Mouse (Mus musculus) mesoderm, embryonic 11.5 days (tissue): ENCODE results near the gene Rnf227.
A peak's percentile ranks its signal among the peaks of the same experiment; 100 is the strongest.

Experiments used
- DNase-seq: peaks from one replicate; pipeline ENCODE4 v3.0.0-alpha.2; 2012; ENCODE audit warnings: low read depth, low spot score

The Rnf227 gene

DNA sequence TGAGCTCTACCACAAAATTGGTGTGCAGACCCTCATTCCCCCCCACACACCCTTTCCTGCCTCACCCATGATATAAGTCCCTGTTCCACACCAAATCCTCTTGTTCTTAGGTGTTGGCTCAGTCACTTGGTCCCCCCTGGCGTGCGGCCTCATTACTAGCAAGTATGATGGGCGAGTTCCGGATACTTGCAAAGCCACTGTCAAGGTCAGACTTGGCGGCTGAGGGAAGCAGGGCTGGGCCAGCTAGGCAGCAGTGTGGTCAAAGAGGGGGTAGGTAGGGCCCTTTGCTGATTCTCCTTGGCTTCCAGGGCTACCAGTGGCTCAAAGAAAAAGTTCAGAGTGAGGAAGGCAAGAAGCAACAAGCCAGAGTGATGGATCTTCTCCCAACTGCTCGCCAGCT, 9.1 kb upstream of the Rnf227 start:
- DNase-seq: no peak

- peak; percentile 80 for DNase-seq
Observed at GRCm38 (mm10) chr11:69331929-69332405, 8.3 kb upstream of the Rnf227 start.

DNA sequence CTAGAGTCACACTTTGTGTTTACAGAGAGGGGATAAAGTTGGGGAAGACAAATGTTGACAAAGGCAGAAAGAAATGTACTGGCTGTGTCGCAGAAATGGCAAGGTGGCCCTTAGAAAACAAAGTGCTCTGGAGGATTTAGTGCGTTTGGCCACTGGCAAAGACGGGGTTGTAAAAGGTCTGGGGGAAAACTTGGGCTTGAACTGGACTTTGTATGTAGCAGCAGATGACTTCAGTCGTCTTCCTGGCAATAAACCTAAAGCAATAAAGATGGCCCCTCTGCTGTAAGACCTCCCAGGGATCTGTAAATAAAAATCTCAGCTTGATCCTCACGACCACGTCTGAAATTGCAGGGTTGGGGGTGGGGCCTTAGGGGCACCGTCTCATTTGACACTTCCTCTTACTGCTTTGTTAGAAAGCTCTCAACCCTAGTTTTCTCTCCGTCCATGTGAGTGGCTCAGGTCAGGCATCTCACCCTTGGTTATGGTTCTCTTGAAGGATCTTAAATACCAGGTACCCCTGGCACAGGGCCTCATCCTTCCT, 7.5 kb upstream of the Rnf227 start:
- no peak for DNase-seq

DNA sequence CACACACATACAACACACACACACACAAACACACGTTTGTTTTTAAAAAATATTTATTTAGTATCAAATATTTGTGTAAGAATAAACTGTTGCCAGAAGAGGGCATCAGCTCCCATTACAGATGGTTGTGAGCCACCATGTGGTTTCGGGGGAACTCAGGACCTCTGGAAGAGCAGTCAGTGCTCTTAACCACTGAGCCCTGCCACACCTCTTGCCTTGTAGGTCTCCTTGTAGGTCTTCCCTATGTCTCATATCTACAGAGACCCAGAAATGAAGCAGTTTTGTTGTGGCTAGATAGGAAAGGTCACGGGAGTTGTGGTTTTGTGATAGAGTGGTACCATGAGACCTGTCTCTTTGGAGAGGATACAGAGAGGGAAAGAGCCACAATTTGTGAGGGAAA, 6.3 kb upstream of the Rnf227 start:
- DNase-seq: no peak

DNA sequence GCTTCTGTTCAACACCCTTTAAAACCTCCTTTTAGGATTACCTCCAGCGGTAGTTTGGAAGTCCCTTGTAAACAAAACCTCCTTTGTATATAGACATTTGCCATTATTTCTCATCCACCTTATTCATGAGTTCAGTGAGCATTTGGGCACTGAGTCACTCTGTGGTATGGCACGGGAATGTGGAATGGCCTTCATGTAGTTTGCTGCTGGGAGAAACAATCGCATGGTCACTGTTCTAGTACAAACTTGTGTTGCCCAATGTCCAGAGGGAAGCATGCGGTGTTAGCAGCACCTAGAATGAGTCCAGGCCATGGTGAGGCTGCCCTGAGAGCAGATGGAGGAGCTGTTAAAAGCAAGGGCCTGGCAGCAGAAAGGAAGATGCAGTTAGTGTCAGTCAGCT, 5.5 kb upstream of the Rnf227 start:
- DNase-seq: no peak

DNA sequence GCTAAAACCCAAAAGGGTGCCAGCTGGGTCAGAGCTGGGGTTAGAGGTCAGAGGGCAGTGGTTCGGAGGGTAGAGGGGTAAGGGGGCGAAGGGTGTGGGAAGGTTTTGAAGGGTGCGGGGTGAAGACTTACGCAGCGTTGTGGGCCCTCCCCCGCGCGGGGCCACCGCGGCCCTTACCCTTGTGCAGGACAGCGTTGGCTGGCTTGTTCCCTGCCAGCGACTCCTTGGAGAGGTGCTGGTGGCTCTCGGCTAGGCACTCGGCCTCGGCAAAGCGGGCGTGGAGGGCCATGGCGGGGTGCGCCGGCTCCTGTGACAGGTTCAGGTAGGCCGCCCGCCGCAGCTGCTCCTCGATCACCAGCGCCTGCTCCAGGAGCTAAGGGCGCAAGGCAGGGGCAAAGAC, 6.2 kb downstream of the Rnf227 start:
- DNase-seq: no peak

DNA sequence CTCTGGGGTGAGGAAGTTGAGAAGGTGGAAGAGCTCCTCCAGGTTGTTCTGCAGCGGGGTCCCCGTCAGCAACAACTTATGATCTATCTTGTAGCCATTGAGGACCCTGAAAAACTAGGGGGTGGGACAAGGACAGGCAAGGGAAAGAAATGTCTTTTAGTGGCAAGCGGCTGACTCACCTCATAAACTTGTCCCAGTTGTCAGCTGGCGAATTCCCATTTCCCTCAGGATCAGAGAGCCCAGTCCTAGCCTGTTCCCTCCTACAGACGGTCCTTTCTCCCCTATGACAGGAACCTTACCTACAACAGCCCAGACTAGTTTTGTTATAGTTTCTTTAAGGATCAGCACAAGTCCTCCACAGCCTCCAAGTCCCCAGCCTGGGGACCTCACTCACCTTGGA, 16.3 kb downstream of the Rnf227 start:
- DNase-seq: no peak

DNA sequence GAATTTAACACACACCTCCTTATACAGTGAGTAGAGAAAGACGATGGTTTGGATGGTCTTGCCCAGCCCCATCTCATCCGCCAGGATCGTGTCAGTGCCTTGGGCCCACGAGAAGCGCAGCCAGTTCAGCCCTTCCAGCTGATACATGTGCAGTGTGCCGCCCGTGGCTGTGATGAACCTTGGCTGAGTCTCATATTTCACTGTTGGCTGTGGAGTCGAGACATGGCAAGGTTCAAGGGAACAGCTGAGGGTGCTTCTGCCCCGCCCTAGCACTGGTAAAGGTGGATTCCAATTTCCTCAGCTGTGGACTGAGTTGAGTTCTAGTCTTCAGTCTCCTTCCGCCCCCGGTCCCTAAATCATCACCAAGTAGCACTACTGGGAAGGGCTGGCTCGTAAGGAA, 17.4 kb downstream of the Rnf227 start:
- no peak for DNase-seq

- no peak for DNase-seq
Observed at GRCm38 (mm10) chr11:69362021-69362420, 21.8 kb downstream of the Rnf227 start.

- DNase-seq: no peak
Observed at GRCm38 (mm10) chr11:69362479-69362878, 22.2 kb downstream of the Rnf227 start.

GRCm38 (mm10) chr11:69364376-69364775, 24.1 kb downstream of the Rnf227 start:
- no peak for DNase-seq

DNA sequence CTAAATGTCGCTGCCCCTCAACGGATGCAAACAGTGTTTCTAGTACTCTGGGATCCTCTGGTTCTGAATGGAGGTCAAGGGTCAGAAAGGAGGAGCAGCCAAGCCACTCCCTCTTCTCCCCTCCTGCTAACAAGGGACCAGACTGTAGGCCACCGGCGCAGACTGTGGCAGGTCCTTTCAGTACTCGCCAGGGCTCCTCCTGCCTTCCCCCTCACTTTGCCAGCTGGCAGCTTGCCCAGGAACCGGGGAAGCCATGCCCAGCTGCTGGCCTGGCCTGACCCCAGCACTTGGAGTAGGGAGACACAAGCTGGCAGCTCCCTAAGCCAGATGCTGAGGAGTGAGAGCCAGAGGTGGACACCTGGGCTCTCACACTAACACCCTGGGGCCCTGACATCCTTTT, 24.6 kb downstream of the Rnf227 start:
- peak; percentile 73 for DNase-seq

DNA sequence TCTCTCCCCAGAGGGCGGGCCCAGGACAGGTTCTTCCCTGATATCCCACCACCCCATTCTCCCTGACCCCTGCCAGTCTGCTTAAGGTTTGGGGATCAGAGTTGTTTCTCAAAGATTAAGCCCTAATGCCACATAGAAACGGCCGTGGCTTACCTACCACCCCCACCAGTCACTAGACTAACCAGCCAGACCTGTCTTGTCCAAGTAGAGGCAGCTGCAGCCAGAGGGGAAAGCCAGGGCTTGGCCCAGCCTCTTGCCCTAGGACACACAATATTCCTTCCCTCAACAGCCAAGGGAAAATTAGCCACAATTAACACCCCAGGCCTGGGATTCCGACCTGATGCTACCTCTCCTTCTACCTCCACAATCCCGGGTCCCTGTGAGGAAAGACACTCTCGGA, 25.5 kb downstream of the Rnf227 start:
- DNase-seq: no peak

- peak; percentile 95 for DNase-seq
Observed at GRCm38 (mm10) chr11:69366157-69366854, 26.0 kb downstream of the Rnf227 start.

DNA sequence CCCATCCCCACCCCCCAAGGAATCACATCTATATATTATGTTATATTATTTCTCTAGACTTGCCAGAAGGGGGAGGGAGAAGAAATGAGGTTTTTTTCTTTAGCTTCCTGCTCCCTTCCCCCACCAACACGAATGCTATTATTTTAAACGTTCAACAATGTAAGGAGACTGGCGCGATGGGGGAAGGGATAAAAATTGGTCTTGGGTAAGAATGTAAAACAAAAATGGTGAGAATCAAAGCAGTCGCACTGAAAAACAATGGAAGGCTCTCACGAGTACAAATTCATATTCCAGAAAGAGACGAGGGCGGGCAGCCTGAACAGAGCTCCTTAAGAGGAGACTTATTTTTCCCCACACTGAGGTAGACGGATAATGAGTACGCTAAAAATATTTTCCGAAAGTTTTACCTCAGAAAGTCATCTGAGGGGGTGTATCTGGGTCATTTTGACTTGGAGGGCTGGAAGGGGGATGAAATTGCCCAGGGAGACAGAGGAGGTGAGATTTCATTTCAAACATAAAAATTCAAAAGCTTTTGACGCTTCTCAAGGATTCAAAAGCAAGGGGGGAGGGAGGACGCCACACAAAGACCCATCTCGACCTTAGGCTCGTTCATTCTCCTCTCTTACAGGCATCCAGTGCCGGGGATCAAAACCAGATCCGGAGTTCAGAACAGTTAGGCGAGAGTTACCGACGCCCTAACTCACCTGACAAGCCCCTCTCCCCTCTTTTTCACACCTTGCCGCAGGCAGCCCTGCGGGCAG, 26.8 kb downstream of the Rnf227 start:
- DNase-seq: no peak

- DNase-seq: peak; percentile 76
Observed at GRCm38 (mm10) chr11:69367616-69368355, 27.5 kb downstream of the Rnf227 start.

DNA sequence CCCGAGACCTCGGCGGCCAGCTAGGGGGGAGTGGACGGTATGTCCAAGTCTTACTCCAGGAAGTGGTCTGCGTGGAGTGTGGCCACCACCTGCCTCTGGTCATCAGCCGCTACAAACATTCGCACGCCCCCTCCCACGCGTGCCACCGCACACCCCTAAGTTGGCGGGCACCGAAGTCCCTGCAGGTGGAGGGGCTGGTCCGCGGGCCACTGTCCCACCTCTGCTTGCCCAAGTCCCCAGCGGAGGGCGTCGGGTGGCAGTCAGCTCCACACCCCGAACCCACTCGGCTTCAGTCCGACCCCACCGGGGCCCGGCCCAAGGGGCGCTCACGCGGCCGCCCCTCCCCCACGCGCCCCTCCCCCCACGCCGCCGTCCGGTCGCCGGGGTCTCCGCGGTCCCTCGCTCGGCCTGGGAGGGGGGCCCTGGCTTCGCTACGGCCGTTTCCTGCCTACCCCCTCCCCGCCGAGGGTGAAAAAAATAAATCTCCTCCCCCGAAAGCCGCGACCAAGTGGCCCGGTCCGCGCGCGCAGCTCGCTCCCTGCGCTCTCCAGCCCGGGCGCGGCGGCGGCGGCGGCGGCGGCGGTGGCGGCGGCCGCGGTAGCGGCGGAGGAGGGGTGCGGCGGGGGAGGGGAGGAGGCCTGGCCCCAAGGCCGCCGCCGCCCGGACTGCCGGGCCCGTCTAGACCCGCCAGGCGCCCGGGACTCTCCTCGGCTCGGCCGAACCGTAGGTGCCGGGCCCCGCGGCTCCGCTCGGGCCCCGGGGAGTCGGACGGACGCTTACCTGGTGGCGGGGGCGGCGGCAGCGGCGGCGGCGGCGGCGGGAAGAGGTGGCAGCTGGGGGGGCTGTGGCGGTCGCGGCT, 28.3 kb downstream of the Rnf227 start:
- DNase-seq: no peak

GRCm38 (mm10) chr11:69369215-69369989, 29.1 kb downstream of the Rnf227 start, which contains the start of gene Chd3:
Chd3 (minus strand) TSS chr11:69369406.
- DNase-seq: no peak

- DNase-seq: no peak
Observed at GRCm38 (mm10) chr11:69369990-69370816, 29.9 kb downstream of the Rnf227 start.
